8 mouse cellular contexts compared by ENCODE assay signal in genomic region chr1:37540810-37541658, GRCm38 (mm10). TPM values are rescaled to one million over a fixed set of nuclear protein-coding genes. Genes with fewer than 3 reads are reported as not detected.
DNase-seq lines count a peak whose midpoint lies in the region; ATAC-seq and TF ChIP-seq lines count a peak whose summit lies in the region.

Gene Mgat4a (minus strand): TSS chr1:37541016.

- peak within 1 kb of the TSS; percentile 85 for H3K4me3 ChIP-seq in bone marrow macrophage, adult 2 months (ENCODE audit: insufficient read depth, low read length)
- H3K4me3 ChIP-seq in embryonic facial prominence, embryonic 15.5 days (replicated peaks): peak within 1 kb of the TSS; percentile 76
- H3K4me3 ChIP-seq in heart, embryonic 12.5 days: peak within 1 kb of the TSS; percentile 83
- H3K4me3 ChIP-seq in kidney, embryonic 16.5 days (ENCODE audit: low read length): peak within 1 kb of the TSS; percentile 80

- H3K9me3 ChIP-seq in embryonic facial prominence, embryonic 15.5 days (replicated peaks): no peaks in the 10 kb centered on the region
- 0 out of 2 replicates have a peak, but pooled peaks cover 3% of the 10 kb centered on the region for H3K9me3 ChIP-seq in heart, embryonic 12.5 days (replicated peaks)
- no peaks in the 10 kb centered on the region for H3K9me3 ChIP-seq in kidney, embryonic 16.5 days (ENCODE audit: low read length)

- peak; percentile 35; the same call in 1 of the 2 replicates for TF ChIP-seq POLR2A in bone marrow macrophage, adult 2 months (IDR thresholded peaks at IDR 0.05; ENCODE audit: borderline replicate concordance, low read depth, low read length)

- no peaks in the 10 kb centered on the region for H3K36me3 ChIP-seq in embryonic facial prominence, embryonic 15.5 days
- H3K36me3 ChIP-seq in heart, embryonic 12.5 days: no peaks in the 10 kb centered on the region
- no peaks in the 10 kb centered on the region for H3K36me3 ChIP-seq in kidney, embryonic 16.5 days (ENCODE audit: insufficient read depth, low read length)

- H3K4me2 ChIP-seq in embryonic facial prominence, embryonic 15.5 days (replicated peaks): peak within 1 kb of the TSS; percentile 94
- peak within 1 kb of the TSS; percentile 100 for H3K4me2 ChIP-seq in heart, embryonic 12.5 days
- H3K4me2 ChIP-seq in kidney, embryonic 16.5 days (replicated peaks; ENCODE audit: low read depth, low read length): peak within 1 kb of the TSS; percentile 97

- H3K27ac ChIP-seq in bone marrow macrophage, adult 2 months (ENCODE audit: insufficient read depth, low read depth, low read length): no peak within 1 kb of the TSS
- no peak within 1 kb of the TSS for H3K27ac ChIP-seq in embryonic facial prominence, embryonic 15.5 days (replicated peaks)
- H3K27ac ChIP-seq in heart, embryonic 12.5 days (ENCODE audit: poor library complexity, severe bottlenecking): no peak within 1 kb of the TSS
- H3K27ac ChIP-seq in kidney, embryonic 16.5 days (ENCODE audit: low read length): no peak within 1 kb of the TSS

- H3K9ac ChIP-seq in embryonic facial prominence, embryonic 15.5 days: peak within 1 kb of the TSS; percentile 72
- peak within 1 kb of the TSS; percentile 86 for H3K9ac ChIP-seq in heart, embryonic 12.5 days
- H3K9ac ChIP-seq in kidney, embryonic 16.5 days (replicated peaks; ENCODE audit: low read length): peak within 1 kb of the TSS; percentile 78

- peak; percentile 98 for ATAC-seq in embryonic facial prominence, embryonic 15.5 days (ENCODE audit: insufficient number of reproducible peaks, low FRiP score, low TSS enrichment, low read depth)
- ATAC-seq in heart, embryonic 12.5 days (ENCODE audit: insufficient number of reproducible peaks, low FRiP score): peak; percentile 95
- ATAC-seq in kidney, embryonic 16.5 days (ENCODE audit: low FRiP score, low TSS enrichment): peak; percentile 100

- peaks cover 2% of the 10 kb centered on the region; the same call in 1 of the 2 replicates for H3K4me1 ChIP-seq in bone marrow macrophage, adult 2 months (ENCODE audit: control insufficient read depth, insufficient read depth, low read length)
- peaks cover 8% of the 10 kb centered on the region for H3K4me1 ChIP-seq in embryonic facial prominence, embryonic 15.5 days
- peaks cover 4% of the 10 kb centered on the region for H3K4me1 ChIP-seq in heart, embryonic 12.5 days (replicated peaks)
- H3K4me1 ChIP-seq in kidney, embryonic 16.5 days (ENCODE audit: insufficient read depth, low read length): peaks cover 21% of the 10 kb centered on the region; the same call in 1 of the 2 replicates

- TF ChIP-seq CTCF in bone marrow macrophage, adult 2 months (IDR thresholded peaks at IDR 0.05; ENCODE audit: low read depth, low read length): no peak

- peaks cover 12% of the 10 kb centered on the region; the same call in 1 of the 2 replicates for H3K27me3 ChIP-seq in embryonic facial prominence, embryonic 15.5 days
- H3K27me3 ChIP-seq in heart, embryonic 12.5 days (replicated peaks): peaks cover 16% of the 10 kb centered on the region
- no peaks in the 10 kb centered on the region; the same call in none of the 2 replicates for H3K27me3 ChIP-seq in kidney, embryonic 16.5 days (ENCODE audit: insufficient read depth, low read length)

- DNase-seq in A20 (ENCODE audit: low read depth, low spot score) (peak; percentile 93), liver (peak; percentile 91)
- DNase-seq in monocyte, adult 2 months (ENCODE audit: low read depth in 1 of 2, low spot score in 2 of 2): peak; percentile 38 to 65
- DNase-seq in spleen, postnatal 36 days (ENCODE audit: low spot score in 2 of 2): peak; percentile 90 to 93

- 1% methylated on average over 63 of the region's 72 CpGs for WGBS in embryonic facial prominence, embryonic 15.5 days
- WGBS in heart, embryonic 12.5 days: 6% methylated on average over 63 of the region's 72 CpGs
- WGBS in kidney, embryonic 16.5 days: under 1% methylated on average over 66 of the region's 72 CpGs

RNA-seq across cellular contexts. Expression of gene Mgat4a, which starts in this region (rescaled TPM):
- 20.0 and 24.9 TPM in 2 replicates for polyA plus RNA-seq in bone marrow macrophage, adult 2 months (2012; ENCODE audit: insufficient read depth, insufficient read length, missing spikeins)
- 4.2 and 6.1 TPM in 2 replicates for polyA plus RNA-seq in embryonic facial prominence, embryonic 15.5 days (2015; fragmentation: Nextera tagmentation; extraction: Ambion mirVana)
- polyA plus RNA-seq in heart, embryonic 12.5 days (2016; fragmentation: Nextera tagmentation; extraction: Ambion mirVana): 3.6 and 3.9 TPM in 2 replicates
- polyA plus RNA-seq in kidney, embryonic 16.5 days (2015; fragmentation: Nextera tagmentation; extraction: Ambion mirVana): 6.7 and 8.3 TPM in 2 replicates
